Mouse (Mus musculus): Measurements from ENCODE around the gene Hmcn2.

DNA sequence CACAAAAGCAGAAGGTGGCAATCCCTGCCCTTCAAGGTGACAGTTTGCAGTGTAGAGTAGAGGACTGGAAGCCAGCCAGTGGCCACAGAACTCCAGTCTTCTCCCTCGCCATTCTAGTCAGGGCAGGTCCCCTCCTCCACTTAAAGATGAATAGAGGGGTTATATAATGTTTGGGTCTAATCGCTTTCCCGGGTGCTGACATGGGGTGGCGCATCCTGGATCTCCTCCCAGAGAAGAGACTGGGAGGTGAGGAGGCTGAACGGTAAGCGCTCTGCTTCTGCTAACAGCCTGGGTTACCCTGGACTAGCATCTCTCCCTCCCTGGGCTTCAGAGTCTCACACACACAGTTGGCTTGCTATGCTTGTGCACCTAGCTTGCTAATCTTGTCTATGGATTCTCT, 36.4 kb upstream of the Hmcn2 start:
- TF ChIP-seq CTCF (IDR thresholded peaks at IDR 0.05; ENCODE audit: low read depth): no peak
- no peak for TF ChIP-seq EP300 (IDR thresholded peaks at IDR 0.05; ENCODE audit: low read depth)

Data from liver, postnatal 0 days (tissue).